Mouse (Mus musculus) forebrain, embryonic 14.5 days (tissue): Measurements from ENCODE around the gene Creb3. TPM values are rescaled to one million over a fixed set of nuclear protein-coding genes. Genes with fewer than 3 reads are reported as not detected.

ENCODE experiments used
- ATAC-seq: fragments of 200-750 bp; cut with Nextera tagmentation; 2 replicates; pipeline ENCODE4 v1.8.0; 2017; ENCODE audit warnings: mild to moderate bottlenecking, moderate library complexity
- DNase-seq: peaks from one replicate; pipeline ENCODE4 v3.0.0-alpha.2; 2015; ENCODE audit warnings: low spot score
- H3K27ac ChIP-seq: fragments of 300-500 bp; sonication (generic); 2 replicates; pipeline ENCODE4 v1.5.1; 2014; ENCODE audit warnings: low read depth, mild to moderate bottlenecking, control low read depth, low read length, moderate library complexity
- H3K27me3 ChIP-seq: fragments of 300-500 bp; sonication (generic); replicated peaks from 2 replicates; pipeline ENCODE4 v1.6.1; 2014; ENCODE audit warnings: low read length, control low read depth, mixed read lengths; ENCODE audit not compliant: control insufficient read depth, insufficient read depth
- H3K36me3 ChIP-seq: fragments of 300-500 bp; sonication (generic); 2 replicates; pipeline ENCODE4 v1.6.1; 2014; ENCODE audit warnings: low read length, control low read depth; ENCODE audit not compliant: control insufficient read depth, insufficient read depth
- H3K4me1 ChIP-seq: fragments of 300-500 bp; sonication (generic); 2 replicates; pipeline ENCODE4 v1.6.1; 2014; ENCODE audit warnings: antibody characterized with exemption, low read length, control low read depth; ENCODE audit not compliant: control insufficient read depth, insufficient read depth
- H3K4me2 ChIP-seq: fragments of 300-500 bp; sonication (generic); 2 replicates; pipeline ENCODE4 v1.6.1; 2014; ENCODE audit warnings: mild to moderate bottlenecking, control low read depth, low read length
- H3K4me3 ChIP-seq: fragments of 300-500 bp; sonication (generic); 2 replicates; pipeline ENCODE4 v1.5.1; 2014; ENCODE audit warnings: low read depth, low read length, control low read depth
- H3K9ac ChIP-seq: fragments of 300-500 bp; sonication (generic); 2 replicates; pipeline ENCODE4 v1.6.1; 2014; ENCODE audit warnings: mild to moderate bottlenecking, low read length, control low read depth, moderate library complexity
- H3K9me3 ChIP-seq: fragments of 300-500 bp; sonication (generic); replicated peaks from 2 replicates; pipeline ENCODE4 v1.6.1; 2016; ENCODE audit warnings: low read length, control low read depth, mixed read lengths; ENCODE audit not compliant: control insufficient read depth
- WGBS: fragments of 180-500 bp; shearing (Covaris S2); extraction: QIAGEN DNeasy Blood & Tissue Kit; methylation state at CpG from one replicate; pipeline ENCODE4 v1.1.7; 2014; 5-methylcytosine and 5-hydroxymethylcytosine counted together
- polyA plus RNA-seq: library from polyadenylated mRNA; unstranded; fragments of >200 nt; fragmentation: Nextera tagmentation; extraction: Ambion mirVana; gene quantifications from 2 replicates; pipeline ENCODE4 v1.2.1, GENCODE M21; 2014

Creb3 gene
- polyA plus RNA-seq, 1 experiment from 2014 or later = 88.4 TPM

GRCm38 (mm10) chr4:43598650-43599380 lies 36.7 kb downstream of the Creb3 start:
- Histone ChIP-seq H3K27ac (no peak overlapping the region), H3K9me3 (no peaks in the 10 kb centered on the region), H3K4me3 (no peak overlapping the region), H3K4me2 (no peak overlapping the region), H3K9ac (no peak overlapping the region), H3K27me3 (no peaks in the 10 kb centered on the region), H3K4me1 (no peaks in the 10 kb centered on the region), H3K36me3 (no peaks in the 10 kb centered on the region)
- DNase-seq = no peak
- no peak for ATAC-seq
- 91% methylated on average over 7 of the region's 7 CpGs for WGBS

GRCm38 (mm10) chr4:43600195-43600934 lies 38.2 kb downstream of the Creb3 start:
- 75% methylated on average over 9 of the region's 9 CpGs for WGBS
- Histone ChIP-seq H3K36me3 (no peaks in the 10 kb centered on the region), H3K27ac (no peak overlapping the region), H3K9me3 (no peaks in the 10 kb centered on the region), H3K9ac (no peak overlapping the region), H3K27me3 (no peaks in the 10 kb centered on the region), H3K4me1 (no peaks in the 10 kb centered on the region), H3K4me3 (no peak overlapping the region), H3K4me2 (no peak overlapping the region)
- DNase-seq (no peak), ATAC-seq (no peak)

- Histone ChIP-seq H3K9ac (no peak overlapping the region), H3K36me3 (no peaks in the 10 kb centered on the region), H3K4me3 (no peak overlapping the region), H3K4me1 (no peaks in the 10 kb centered on the region), H3K9me3 (no peaks in the 10 kb centered on the region), H3K27ac (no peak overlapping the region), H3K4me2 (no peak overlapping the region), H3K27me3 (no peaks in the 10 kb centered on the region)
- WGBS = 77% methylated on average over 3 of the region's 3 CpGs
- no peak for DNase-seq
- ATAC-seq = no peak
Observed at GRCm38 (mm10) chr4:43604099-43604498, 42.0 kb downstream of the Creb3 start.

GRCm38 (mm10) chr4:43604751-43605685 lies 42.9 kb downstream of the Creb3 start:
- Histone ChIP-seq H3K36me3 (no peaks in the 10 kb centered on the region), H3K4me2 (no peak overlapping the region), H3K9me3 (no peaks in the 10 kb centered on the region), H3K27me3 (no peaks in the 10 kb centered on the region), H3K27ac (no peak overlapping the region), H3K4me3 (no peak overlapping the region), H3K4me1 (no peaks in the 10 kb centered on the region), H3K9ac (no peak overlapping the region)
- 84% methylated on average over 9 of the region's 9 CpGs for WGBS
- DNase-seq (no peak), ATAC-seq (no peak)

- Histone ChIP-seq H3K36me3 (no peaks in the 10 kb centered on the region), H3K27ac (no peak overlapping the region), H3K9me3 (no peaks in the 10 kb centered on the region), H3K4me2 (no peak overlapping the region), H3K4me1 (no peaks in the 10 kb centered on the region), H3K9ac (no peak overlapping the region), H3K4me3 (no peak overlapping the region), H3K27me3 (no peaks in the 10 kb centered on the region)
- WGBS = 57% methylated on average over 10 of the region's 10 CpGs
- no peak for DNase-seq
- no peak for ATAC-seq
Observed at GRCm38 (mm10) chr4:43612534-43612933, 50.4 kb downstream of the Creb3 start.

- no peak overlapping the region for H3K27ac ChIP-seq
- H3K36me3 ChIP-seq = no peaks in the 10 kb centered on the region
- DNase-seq (no peak), ATAC-seq (no peak)
- no peaks in the 10 kb centered on the region for H3K4me1 ChIP-seq
- H3K27me3 ChIP-seq = no peaks in the 10 kb centered on the region
- 56% methylated on average over 3 of the region's 3 CpGs for WGBS
- no peak overlapping the region for H3K4me3 ChIP-seq
- H3K9me3 ChIP-seq = no peaks in the 10 kb centered on the region
- no peak overlapping the region for H3K9ac ChIP-seq
- H3K4me2 ChIP-seq = no peak overlapping the region
Observed at GRCm38 (mm10) chr4:43613060-43613730, 51.1 kb downstream of the Creb3 start.

Other genes with a start within 250 kb of the Creb3 start
- gene Rusc2, start 180.4 kb upstream of the Creb3 start, polyA plus RNA-seq = 47.8 and 58.4 TPM in 2 replicates
- 0.29 and 0.73 TPM in 2 replicates for gene Fam166b, start 133.2 kb upstream of the Creb3 start, polyA plus RNA-seq
- gene Tesk1, start 120.4 kb upstream of the Creb3 start, polyA plus RNA-seq = 10.2 and 12.1 TPM in 2 replicates
- gene Cd72, start 107.7 kb upstream of the Creb3 start, polyA plus RNA-seq = 6.7 and 8.8 TPM in 2 replicates
- not detected in 2 replicates for gene Sit1, start 78.6 kb upstream of the Creb3 start, polyA plus RNA-seq
- gene Ccdc107, start 69.4 kb upstream of the Creb3 start, polyA plus RNA-seq = 68.7 and 69.1 TPM in 2 replicates
- 14.0 and 15.9 TPM in 2 replicates for gene Arhgef39, start 62.6 kb upstream of the Creb3 start, polyA plus RNA-seq
- 0.22 TPM in 1 of 2 replicates, not detected in the other for gene Car9, start 55.4 kb upstream of the Creb3 start, polyA plus RNA-seq
- 10.7 and 13.4 TPM in 2 replicates for gene Tpm2, start 38.6 kb upstream of the Creb3 start, polyA plus RNA-seq
- 50.1 and 50.4 TPM in 2 replicates for gene Tln1, start 359 bp downstream of the Creb3 start, polyA plus RNA-seq
- gene Rgp1, start 16.4 kb downstream of the Creb3 start, polyA plus RNA-seq = 10.4 and 22.2 TPM in 2 replicates
- 39.2 and 42.3 TPM in 2 replicates for gene Gba2, start 16.5 kb downstream of the Creb3 start, polyA plus RNA-seq
- gene Msmp, start 22.2 kb downstream of the Creb3 start, polyA plus RNA-seq = 0.37 TPM in 1 of 2 replicates, not detected in the other
- 10.7 and 11.2 TPM in 2 replicates for gene Npr2, start 69.6 kb downstream of the Creb3 start, polyA plus RNA-seq
- gene Spag8, start 91.3 kb downstream of the Creb3 start, polyA plus RNA-seq = 4.2 and 5.7 TPM in 2 replicates
- 67.0 and 82.7 TPM in 2 replicates for gene Hint2, start 94.1 kb downstream of the Creb3 start, polyA plus RNA-seq
- 5.6 and 7.3 TPM in 2 replicates for gene Tmem8b, start 106.6 kb downstream of the Creb3 start, polyA plus RNA-seq
- gene Fam221b, start 106.8 kb downstream of the Creb3 start, polyA plus RNA-seq = 2.1 and 2.2 TPM in 2 replicates
- not detected in 2 replicates for gene Olfr70, start 138.5 kb downstream of the Creb3 start, polyA plus RNA-seq
- gene Olfr71, start 147.9 kb downstream of the Creb3 start, polyA plus RNA-seq = not detected in 2 replicates
- 0.36 and 0.45 TPM in 2 replicates for gene Hrct1, start 164.9 kb downstream of the Creb3 start, polyA plus RNA-seq
- 0.06 TPM in 1 of 2 replicates, not detected in the other for gene Spaar, start 167.7 kb downstream of the Creb3 start, polyA plus RNA-seq
- not detected in 2 replicates for gene Olfr159, start 208.7 kb downstream of the Creb3 start, polyA plus RNA-seq